Mouse (Mus musculus) bone marrow macrophage, adult 2 months (primary cell): Measurements from ENCODE around the gene Cdc7. TPM values are rescaled to one million over a fixed set of nuclear protein-coding genes. Genes with fewer than 3 reads are reported as not detected.

Experiments used
- H3K27ac ChIP-seq: 2 replicates; pipeline ENCODE4 v1.5.1; 2012; ENCODE audit warnings: low read depth, low read length; ENCODE audit not compliant: insufficient read depth
- H3K4me1 ChIP-seq: 2 replicates; pipeline ENCODE4 v1.6.1; 2012; ENCODE audit warnings: low read length; ENCODE audit not compliant: control insufficient read depth, insufficient read depth
- H3K4me3 ChIP-seq: 2 replicates; pipeline ENCODE4 v1.5.1; 2012; ENCODE audit warnings: mild to moderate bottlenecking, low read length, moderate library complexity; ENCODE audit not compliant: insufficient read depth
- CTCF ChIP-seq: IDR thresholded peaks from 2 replicates; pipeline ENCODE4 v1.5.1; 2012; ENCODE audit warnings: low read depth, mild to moderate bottlenecking, low read length, moderate library complexity
- POLR2A ChIP-seq: IDR thresholded peaks from 2 replicates; pipeline ENCODE4 v1.6.1; 2012; ENCODE audit warnings: mild to moderate bottlenecking, low read depth, low read length, borderline replicate concordance
- polyA plus RNA-seq: library from polyadenylated mRNA; stranded (reverse); fragments of >200 nt; gene quantifications from 2 replicates; pipeline ENCODE4 v1.2.4, GENCODE M21; 2012; ENCODE audit not compliant: missing spikeins, insufficient read depth, insufficient read length

Cdc7 gene
- 5.9 and 8.4 TPM in 2 replicates for polyA plus RNA-seq

DNA sequence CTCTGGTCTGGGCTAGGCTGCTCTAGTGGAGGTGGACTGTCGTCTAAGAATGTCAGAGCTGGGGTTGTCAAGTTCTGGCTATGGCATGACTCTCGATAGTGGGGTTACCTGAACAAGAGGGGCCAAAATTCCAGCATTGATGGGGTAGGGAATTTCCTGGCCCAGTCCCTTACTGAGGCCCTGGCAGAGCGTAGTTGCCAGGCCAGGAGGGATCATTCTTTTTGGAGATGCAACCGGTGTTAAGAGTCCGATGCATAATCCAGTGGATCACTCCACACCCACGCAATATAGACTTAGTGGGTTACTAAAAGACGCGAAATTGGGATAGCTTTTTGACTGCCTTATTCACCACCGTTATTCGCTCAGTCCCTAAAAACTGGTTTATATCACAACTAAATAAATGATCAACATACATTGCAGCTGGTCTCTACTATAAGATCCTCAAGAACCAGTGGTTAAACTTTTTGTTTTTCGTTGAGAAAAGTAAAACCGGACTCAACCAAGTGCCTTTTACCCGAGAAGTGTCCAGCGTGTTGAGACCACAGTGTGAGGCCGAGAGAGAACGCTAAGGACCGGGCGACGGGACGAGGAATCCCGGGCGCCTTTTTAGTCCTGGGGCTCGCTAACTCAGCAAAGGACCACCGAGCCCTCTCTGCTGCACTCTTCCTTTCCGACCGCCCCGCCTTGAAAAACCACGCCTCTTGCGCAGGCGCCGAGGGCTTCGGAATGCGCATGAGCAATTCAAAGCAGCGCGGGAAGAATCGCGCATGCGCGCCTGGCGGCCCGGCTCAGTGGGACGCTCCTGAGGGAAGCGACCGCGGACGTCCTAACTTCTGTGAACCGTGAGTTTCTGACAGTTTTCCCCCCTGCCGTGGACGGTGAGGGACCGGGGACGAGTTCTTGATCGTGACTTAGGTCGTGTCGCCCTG, at the start of gene Cdc7:
Gene Cdc7, plus strand, starts transcription at position 739 of the 929 bp plus-strand sequence.
- Histone ChIP-seq H3K27ac (peak within 1 kb of the TSS; percentile 71), H3K4me3 (peak within 1 kb of the TSS; percentile 94), H3K4me1 (peaks cover 17% of the 10 kb centered on the region)
- TF ChIP-seq POLR2A (peak; percentile 74; the same call in 1 of the 2 replicates), CTCF (no peak)

DNA sequence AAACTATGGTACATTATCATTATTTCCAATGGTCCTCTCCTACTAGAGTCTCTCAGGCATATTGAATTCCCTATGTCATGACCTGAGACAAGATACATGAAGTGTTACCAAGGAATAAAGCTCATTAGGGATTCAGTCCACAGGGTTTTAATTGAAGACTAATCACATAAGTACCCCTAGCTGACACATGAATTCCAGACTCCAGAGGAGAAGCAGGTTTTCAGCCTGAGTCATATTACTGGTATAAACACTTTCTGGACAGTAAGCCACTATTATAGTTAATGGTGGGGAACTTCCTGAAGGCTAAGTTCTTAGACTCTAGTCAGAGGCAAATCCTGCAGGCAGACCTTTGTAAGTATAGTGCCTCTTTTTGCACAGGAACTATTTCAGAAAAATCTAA, 44.8 kb upstream of the Cdc7 start:
- TF ChIP-seq POLR2A, result no peak
- no peak for TF ChIP-seq CTCF
- no peak overlapping the region for H3K4me3 ChIP-seq
- no peak overlapping the region for H3K27ac ChIP-seq
- no peaks in the 10 kb centered on the region for H3K4me1 ChIP-seq

DNA sequence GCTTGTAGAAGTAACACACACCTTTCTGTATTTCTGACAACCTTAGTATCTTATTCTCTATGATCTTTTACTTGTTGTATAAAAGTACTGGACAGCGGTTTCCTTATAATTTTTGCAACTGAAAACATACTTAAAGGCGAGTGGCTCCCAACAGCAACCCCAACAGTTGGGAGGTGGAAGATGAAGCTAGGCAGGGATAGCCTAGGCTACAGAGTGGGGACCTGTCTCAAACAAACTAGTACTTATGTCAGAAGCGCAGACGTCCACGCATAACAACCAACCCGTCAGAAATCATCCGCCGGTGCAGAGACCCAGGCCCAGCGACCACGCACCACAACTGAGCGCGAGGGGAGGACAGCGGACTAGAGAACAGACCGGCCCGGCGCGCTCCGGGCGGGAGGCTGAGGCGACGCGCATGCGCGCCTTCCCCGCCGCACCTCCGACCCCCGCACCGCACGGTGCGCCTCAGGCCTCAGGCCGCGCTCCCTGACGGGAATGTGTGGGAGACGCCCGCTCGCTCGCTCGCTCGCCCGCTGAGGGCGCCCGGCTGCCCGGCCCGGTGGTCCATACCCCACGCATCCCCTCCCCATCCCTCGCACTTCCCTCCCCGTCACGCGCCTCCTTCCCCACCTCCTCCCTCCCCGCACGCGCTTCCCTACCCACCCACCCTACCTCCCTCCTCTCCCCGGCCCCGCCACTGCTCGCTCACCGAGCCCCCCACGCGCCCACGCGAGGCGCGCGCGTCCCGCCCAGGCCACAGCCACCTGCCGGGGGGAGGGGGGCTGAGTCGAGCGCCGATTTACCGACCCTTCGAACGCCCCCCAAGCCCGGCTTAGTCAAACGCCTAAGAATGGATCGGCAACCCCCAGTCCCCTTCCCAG, 38.4 kb upstream of the Cdc7 start, which contains the start of gene Hfm1:
Gene Hfm1, minus strand, starts transcription at position 834 of the 881 bp plus-strand sequence.
- H3K4me1 ChIP-seq, result peaks cover 3% of the 10 kb centered on the region
- H3K4me3 ChIP-seq, result peak within 1 kb of the TSS; percentile 58
- TF ChIP-seq CTCF, result no peak
- TF ChIP-seq POLR2A, result no peak
- H3K27ac ChIP-seq, result no peak within 1 kb of the TSS

DNA sequence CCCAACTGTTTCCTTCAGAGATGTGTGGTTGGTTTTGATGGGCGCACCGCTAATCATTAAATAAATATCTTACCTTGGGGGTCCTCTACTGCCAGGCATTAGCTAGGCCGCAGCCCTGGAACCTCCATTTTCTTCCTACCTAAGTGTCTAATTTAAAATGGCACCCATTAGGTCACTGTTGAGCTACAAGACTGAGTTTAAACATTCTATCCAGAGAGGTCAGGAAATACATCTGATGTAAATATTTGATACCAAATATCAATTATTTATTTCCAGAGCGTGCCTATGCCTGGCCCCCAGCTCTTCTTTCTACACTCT, 37.8 kb upstream of the Cdc7 start:
- H3K27ac ChIP-seq, result no peak overlapping the region
- TF ChIP-seq POLR2A, result no peak
- H3K4me3 ChIP-seq, result no peak overlapping the region
- H3K4me1 ChIP-seq, result peaks cover 4% of the 10 kb centered on the region

DNA sequence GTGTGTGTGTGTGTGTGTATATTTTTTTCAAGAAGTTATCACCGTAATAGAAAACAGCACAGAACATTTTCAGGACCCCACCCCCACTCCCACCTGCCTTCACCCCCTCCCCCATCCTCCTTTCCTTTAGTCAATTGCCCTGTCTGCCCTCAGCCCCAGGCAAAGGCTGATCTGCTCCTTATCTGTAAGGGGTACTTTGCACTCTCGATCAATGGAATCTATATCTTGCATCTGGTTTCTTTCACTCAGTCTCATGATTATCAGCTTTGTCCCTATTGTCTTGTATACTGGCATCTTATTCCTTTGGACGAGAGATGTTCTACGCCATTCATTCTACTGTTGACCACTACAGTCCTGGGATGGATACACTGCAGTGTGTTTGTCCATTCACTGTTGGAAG, 36.1 kb upstream of the Cdc7 start:
- TF ChIP-seq POLR2A, result no peak
- TF ChIP-seq CTCF, result no peak
- Histone ChIP-seq H3K4me1 (peaks cover 4% of the 10 kb centered on the region), H3K4me3 (no peak overlapping the region), H3K27ac (no peak overlapping the region)

DNA sequence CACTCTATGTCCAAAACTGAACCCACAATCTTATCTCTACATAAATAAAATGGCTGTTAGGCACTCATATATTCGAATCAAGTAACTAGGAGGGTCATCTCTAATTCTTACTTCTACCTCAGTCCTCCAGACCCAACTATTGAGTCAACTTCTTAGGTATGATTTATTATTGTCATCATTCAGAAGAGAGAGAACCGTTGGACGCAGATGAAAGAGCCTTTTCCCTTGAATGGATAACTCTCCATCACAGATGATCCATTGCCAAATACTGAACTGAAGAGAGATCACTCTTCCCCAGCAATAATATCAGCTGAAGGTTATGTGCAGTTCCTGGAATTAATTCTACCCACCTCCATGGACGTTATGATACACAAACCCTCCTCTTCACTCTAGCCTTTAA, 17.8 kb upstream of the Cdc7 start:
- H3K4me1 ChIP-seq, result no peaks in the 10 kb centered on the region
- H3K4me3 ChIP-seq, result no peak overlapping the region
- TF ChIP-seq CTCF (no peak), POLR2A (no peak)
- no peak overlapping the region for H3K27ac ChIP-seq

DNA sequence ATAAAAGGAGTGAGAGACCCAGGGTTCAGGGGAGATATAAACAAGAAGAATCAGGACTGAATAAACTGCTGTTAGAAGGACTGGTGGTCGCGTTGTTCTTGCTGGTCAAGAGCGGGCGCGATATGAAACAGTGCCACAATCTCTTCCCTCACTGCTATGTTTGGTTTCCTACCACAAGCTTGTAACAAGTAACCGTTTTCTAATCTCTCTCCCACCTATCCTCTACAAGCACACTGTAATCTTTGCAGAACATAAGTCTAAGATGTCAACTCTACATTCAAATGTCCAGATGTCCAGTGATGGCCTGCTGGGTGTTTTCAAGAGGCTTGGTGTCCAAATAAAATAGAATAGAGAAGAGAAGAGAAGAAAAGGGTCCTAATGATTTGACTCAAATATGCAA, 15.4 kb upstream of the Cdc7 start:
- H3K4me1 ChIP-seq, result no peaks in the 10 kb centered on the region
- no peak overlapping the region for H3K4me3 ChIP-seq
- TF ChIP-seq POLR2A (no peak), CTCF (no peak)
- no peak overlapping the region for H3K27ac ChIP-seq

DNA sequence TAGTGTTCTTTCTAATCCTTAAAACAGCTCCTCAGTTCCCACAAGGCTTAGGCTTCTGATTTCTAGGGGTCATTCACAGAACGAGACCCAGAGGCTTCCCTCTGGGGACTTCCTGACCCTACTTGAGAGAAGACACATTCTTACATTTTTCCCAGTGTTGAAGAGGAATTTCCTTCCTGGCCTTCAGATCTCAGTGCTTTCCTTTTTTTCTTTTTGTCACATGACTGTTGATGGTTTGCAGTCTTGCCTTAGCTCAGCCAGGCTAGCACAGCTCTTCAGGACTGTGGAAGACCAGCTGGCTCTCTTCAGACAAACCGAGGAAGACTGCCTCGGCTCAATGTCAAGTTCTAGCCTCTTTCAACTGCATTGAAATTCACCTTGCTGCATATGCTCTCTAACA, 7.7 kb upstream of the Cdc7 start:
- Histone ChIP-seq H3K4me3 (no peak overlapping the region), H3K4me1 (peaks cover 20% of the 10 kb centered on the region), H3K27ac (no peak overlapping the region)
- TF ChIP-seq CTCF (no peak), POLR2A (no peak)

DNA sequence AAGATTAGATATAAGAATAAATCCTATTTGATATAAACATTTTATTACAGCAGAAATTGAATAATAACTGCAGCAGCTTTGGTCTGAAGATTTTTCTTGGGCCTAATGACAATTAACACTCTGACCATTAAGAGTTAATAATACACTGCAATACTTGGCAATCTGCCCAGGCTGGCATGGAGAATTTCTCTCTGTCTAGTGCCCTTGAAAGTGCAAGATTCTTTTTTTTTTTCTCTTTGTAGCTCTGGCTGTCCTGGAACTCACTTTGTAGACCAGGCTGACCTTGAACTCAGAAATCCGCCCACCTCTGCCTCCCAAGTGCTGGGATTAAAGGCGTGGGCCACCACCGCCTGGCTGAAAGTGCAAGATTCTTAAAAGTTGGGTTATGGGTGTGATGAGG, 5.1 kb upstream of the Cdc7 start:
- Histone ChIP-seq H3K4me3 (no peak overlapping the region), H3K27ac (peak overlapping the region; percentile 92), H3K4me1 (peaks cover 23% of the 10 kb centered on the region)
- TF ChIP-seq POLR2A (no peak), CTCF (no peak)
